Mouse (Mus musculus): ENCODE data around the gene Izumo3. TPM values are rescaled to one million over a fixed set of nuclear protein-coding genes. Genes with fewer than 3 reads are reported as not detected.
"Not testable (repeated sequence)": the region's sequence is repeated elsewhere in the genome, so short reads cannot be mapped to it uniquely, and the experiment has no call there.

Izumo3 gene
- polyA plus RNA-seq (2015; fragmentation: Nextera tagmentation; extraction: Ambion mirVana): not detected in 2 replicates

DNA sequence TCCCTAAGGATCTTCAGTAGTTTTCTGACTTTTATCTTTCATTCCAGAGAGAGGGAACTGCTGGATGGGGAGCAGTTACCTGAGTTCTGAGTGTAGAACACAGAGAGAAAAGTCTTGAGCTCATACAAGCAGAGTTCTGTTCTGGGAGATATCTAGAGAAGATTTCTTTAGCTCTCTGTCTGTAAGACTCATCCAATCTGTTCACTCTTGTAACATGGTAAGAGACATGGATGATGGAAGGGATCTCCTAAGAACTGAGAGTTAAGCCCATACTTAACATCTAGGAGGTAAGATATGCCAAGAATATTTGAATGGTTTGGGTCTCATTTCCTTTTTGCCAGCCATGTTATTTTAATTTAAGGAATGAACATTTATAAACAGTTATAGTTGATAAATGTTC lies at the start of gene Izumo3:
Izumo3 (minus strand) TSS at position 101 of the 400 bp plus-strand sequence.
- H3K4me3 ChIP-seq (ENCODE audit: low read length): no peak within 1 kb of the TSS
- H3K4me2 ChIP-seq (ENCODE audit: low read depth, low read length): no peak within 1 kb of the TSS
- no peaks in the 10 kb centered on the region for H3K36me3 ChIP-seq (ENCODE audit: control insufficient read depth, insufficient read depth)

DNA sequence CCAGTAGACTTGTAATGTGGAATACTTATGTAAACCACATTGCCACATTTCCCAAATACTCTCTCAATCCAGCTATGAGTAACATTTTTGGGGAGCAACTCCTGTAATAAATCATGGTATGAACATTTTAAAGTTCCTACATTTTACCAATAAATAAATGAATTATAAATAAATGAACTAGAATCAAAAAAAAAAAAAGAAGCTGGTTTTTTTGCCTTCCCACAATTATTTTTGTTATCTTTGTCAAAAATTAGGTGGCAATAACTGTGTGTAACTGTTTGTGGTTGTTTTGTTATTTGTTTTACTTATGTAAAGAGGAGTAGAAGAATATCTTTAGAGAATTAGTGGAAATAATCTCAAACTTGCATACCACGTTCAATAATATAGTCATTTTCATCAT lies 44.6 kb upstream of the Izumo3 start, which contains the start of gene Gm12666:
Gm12666 (minus strand) TSS at position 101 of the 400 bp plus-strand sequence.
- H3K36me3 ChIP-seq (ENCODE audit: control insufficient read depth, insufficient read depth); H3K9ac ChIP-seq (ENCODE audit: low read length); H3K9me3 ChIP-seq (replicated peaks; ENCODE audit: control insufficient read depth, low read length); ATAC-seq (replicated peaks; ENCODE audit: extremely low read depth, insufficient read depth, low FRiP score); H3K27me3 ChIP-seq (ENCODE audit: control insufficient read depth, insufficient read depth, low read length); H3K4me2 ChIP-seq (ENCODE audit: low read depth, low read length); H3K4me1 ChIP-seq (ENCODE audit: control insufficient read depth, insufficient read depth, low read length); H3K4me3 ChIP-seq (ENCODE audit: low read length); H3K27ac ChIP-seq (ENCODE audit: low read length): not testable (repeated sequence)
- WGBS: 80% methylated on average over 1 of the region's 1 CpGs

More for the DNA sequence above, at the start of gene Izumo3:
- no peak within 1 kb of the TSS for H3K9ac ChIP-seq (ENCODE audit: low read length)
- H3K4me1 ChIP-seq (ENCODE audit: control insufficient read depth, insufficient read depth, low read length): no peaks in the 10 kb centered on the region
- no peaks in the 10 kb centered on the region for H3K27me3 ChIP-seq (ENCODE audit: control insufficient read depth, insufficient read depth, low read length)
- no peak within 1 kb of the TSS for H3K27ac ChIP-seq (ENCODE audit: low read length)
- H3K9me3 ChIP-seq (replicated peaks; ENCODE audit: control insufficient read depth, low read length): no peaks in the 10 kb centered on the region
- no peak for ATAC-seq (replicated peaks; ENCODE audit: extremely low read depth, insufficient read depth, low FRiP score)

DNA sequence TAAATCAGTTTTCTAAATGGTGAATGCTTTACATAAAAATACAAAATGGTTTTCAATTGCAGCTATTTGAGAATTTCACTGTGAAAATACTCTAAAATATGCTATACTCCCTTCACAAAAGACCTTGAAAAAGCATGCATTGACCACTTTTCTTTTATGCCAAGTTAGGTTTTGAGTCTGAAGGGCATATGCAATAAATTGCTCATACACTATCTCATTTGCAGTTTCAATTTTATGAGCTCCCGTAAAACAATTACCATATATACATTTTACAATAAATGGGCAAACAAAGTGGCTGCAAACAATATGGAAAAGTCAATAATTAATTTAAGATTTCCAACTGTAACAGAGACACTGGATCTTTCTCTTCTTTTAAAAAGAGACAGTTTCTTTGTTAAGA lies 5.6 kb upstream of the Izumo3 start:
- H3K4me3 ChIP-seq (ENCODE audit: low read length): no peak overlapping the region
- no peaks in the 10 kb centered on the region for H3K27me3 ChIP-seq (ENCODE audit: control insufficient read depth, insufficient read depth, low read length)
- H3K4me1 ChIP-seq (ENCODE audit: control insufficient read depth, insufficient read depth, low read length): no peaks in the 10 kb centered on the region
- H3K9me3 ChIP-seq (replicated peaks; ENCODE audit: control insufficient read depth, low read length): no peaks in the 10 kb centered on the region; the same call in 1 of the 2 replicates
- 73% methylated on average over 1 of the region's 1 CpGs for WGBS
- ATAC-seq (replicated peaks; ENCODE audit: extremely low read depth, insufficient read depth, low FRiP score): no peak
- no peaks in the 10 kb centered on the region for H3K36me3 ChIP-seq (ENCODE audit: control insufficient read depth, insufficient read depth)
- no peak overlapping the region for H3K9ac ChIP-seq (ENCODE audit: low read length)
- no peak overlapping the region for H3K27ac ChIP-seq (ENCODE audit: low read length)
- no peak overlapping the region for H3K4me2 ChIP-seq (ENCODE audit: low read depth, low read length)

DNA sequence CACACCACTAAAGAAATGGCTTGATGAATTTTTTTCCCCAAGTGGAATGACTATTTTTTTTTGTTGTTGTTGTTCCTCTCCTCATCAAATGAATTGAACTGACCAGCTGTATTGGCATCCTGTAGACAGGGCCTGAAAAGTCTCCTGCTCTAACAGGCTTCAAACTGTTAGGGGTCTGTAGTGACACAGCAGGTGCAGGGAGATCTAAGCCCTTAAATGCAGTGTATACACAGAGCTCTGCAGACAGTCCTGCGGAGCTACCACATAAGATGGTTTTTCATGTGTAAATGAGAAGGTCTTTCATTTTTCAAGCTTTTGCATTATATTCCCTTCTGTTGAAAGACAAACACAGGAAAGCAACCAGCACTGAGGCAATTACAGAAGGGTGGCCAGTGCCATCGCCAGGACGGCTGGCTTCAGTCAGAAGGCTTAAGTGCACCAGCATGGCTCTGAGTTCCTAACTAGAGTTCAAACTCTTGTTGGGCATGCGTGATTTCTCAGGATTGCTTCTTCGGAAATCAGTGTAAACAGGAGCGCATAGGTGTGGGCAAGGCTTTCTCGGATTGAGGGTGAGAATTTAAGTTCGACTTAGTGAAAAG lies 35.5 kb downstream of the Izumo3 start:
- H3K9ac ChIP-seq (ENCODE audit: low read length): no peak overlapping the region
- 51% methylated on average over 8 of the region's 8 CpGs for WGBS
- H3K4me3 ChIP-seq (ENCODE audit: low read length): no peak overlapping the region
- no peaks in the 10 kb centered on the region for H3K4me1 ChIP-seq (ENCODE audit: control insufficient read depth, insufficient read depth, low read length)
- ATAC-seq (replicated peaks; ENCODE audit: extremely low read depth, insufficient read depth, low FRiP score): no peak
- no peak overlapping the region for H3K4me2 ChIP-seq (ENCODE audit: low read depth, low read length)
- no peaks in the 10 kb centered on the region for H3K27me3 ChIP-seq (ENCODE audit: control insufficient read depth, insufficient read depth, low read length)
- H3K36me3 ChIP-seq (ENCODE audit: control insufficient read depth, insufficient read depth): no peaks in the 10 kb centered on the region
- no peaks in the 10 kb centered on the region for H3K9me3 ChIP-seq (replicated peaks; ENCODE audit: control insufficient read depth, low read length)
- no peak overlapping the region for H3K27ac ChIP-seq (ENCODE audit: low read length)

DNA sequence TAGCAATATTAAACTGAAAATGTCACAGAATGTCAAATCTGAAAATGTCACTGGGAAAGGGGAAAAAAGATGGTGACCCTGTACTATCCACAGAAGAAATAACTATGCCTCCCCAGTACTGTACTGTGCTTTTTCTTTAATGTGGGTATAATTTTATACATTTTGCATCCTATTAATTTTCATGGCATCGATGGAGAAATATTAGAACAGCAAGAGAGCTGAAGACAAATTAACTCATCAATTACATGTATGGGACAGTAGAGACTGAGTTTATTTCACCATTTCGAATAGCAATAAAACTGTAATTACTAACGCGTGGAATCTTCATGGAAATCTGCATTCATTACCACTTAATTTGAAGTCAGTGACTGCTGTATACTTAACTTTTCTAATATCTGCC lies 49.6 kb downstream of the Izumo3 start:
- 92% methylated on average over 4 of the region's 4 CpGs for WGBS
- no peak for ATAC-seq (replicated peaks; ENCODE audit: extremely low read depth, insufficient read depth, low FRiP score)
- H3K4me3 ChIP-seq (ENCODE audit: low read length): no peak overlapping the region
- no peak overlapping the region for H3K27ac ChIP-seq (ENCODE audit: low read length)
- H3K4me1 ChIP-seq (ENCODE audit: control insufficient read depth, insufficient read depth, low read length): no peaks in the 10 kb centered on the region
- H3K36me3 ChIP-seq (ENCODE audit: control insufficient read depth, insufficient read depth): no peaks in the 10 kb centered on the region
- no peak overlapping the region for H3K9ac ChIP-seq (ENCODE audit: low read length)
- no peaks in the 10 kb centered on the region for H3K27me3 ChIP-seq (ENCODE audit: control insufficient read depth, insufficient read depth, low read length)
- no peak overlapping the region for H3K4me2 ChIP-seq (ENCODE audit: low read depth, low read length)
- H3K9me3 ChIP-seq (replicated peaks; ENCODE audit: control insufficient read depth, low read length): no peaks in the 10 kb centered on the region

- Histone ChIP-seq H3K27ac (ENCODE audit: low read length) (no peak overlapping the region), H3K4me1 (ENCODE audit: control insufficient read depth, insufficient read depth, low read length) (no peaks in the 10 kb centered on the region), H3K4me3 (ENCODE audit: low read length) (no peak overlapping the region), H3K36me3 (ENCODE audit: control insufficient read depth, insufficient read depth) (no peaks in the 10 kb centered on the region), H3K9ac (ENCODE audit: low read length) (no peak overlapping the region), H3K9me3 (replicated peaks; ENCODE audit: control insufficient read depth, low read length) (no peaks in the 10 kb centered on the region), H3K4me2 (ENCODE audit: low read depth, low read length) (no peak overlapping the region), H3K27me3 (ENCODE audit: control insufficient read depth, insufficient read depth, low read length) (no peaks in the 10 kb centered on the region)
- WGBS: 45% methylated on average over 1 of the region's 1 CpGs
- no peak for ATAC-seq (replicated peaks; ENCODE audit: extremely low read depth, insufficient read depth, low FRiP score)
Measured at GRCm38 (mm10) chr4:92095951-92096350, 51.1 kb downstream of the Izumo3 start.

Other genes with a start within 250 kb of the Izumo3 start
- gene Gm12666, start 44.5 kb upstream of the Izumo3 start, polyA plus RNA-seq (2015; fragmentation: Nextera tagmentation; extraction: Ambion mirVana): not detected in 2 replicates